Mouse (Mus musculus) kidney, embryonic 16.5 days (tissue): ENCODE measurements around the gene Elovl7. TPM values are rescaled to one million over a fixed set of nuclear protein-coding genes. Genes with fewer than 3 reads are reported as not detected.

Experiments
- ATAC-seq: fragments of 200-750 bp; cut with Nextera tagmentation; 2 replicates; pipeline ENCODE4 v1.8.0; 2017; ENCODE audit warnings: moderate TSS enrichment; ENCODE audit not compliant: low FRiP score, low TSS enrichment
- H3K27ac ChIP-seq: fragments of 300-500 bp; sonication (generic); 2 replicates; pipeline ENCODE4 v1.5.1; 2014; ENCODE audit warnings: low read length
- H3K27me3 ChIP-seq: fragments of 300-500 bp; sonication (generic); 2 replicates; pipeline ENCODE4 v1.6.1; 2014; ENCODE audit warnings: low read length, control low read depth, mixed read lengths; ENCODE audit not compliant: insufficient read depth
- H3K36me3 ChIP-seq: fragments of 300-500 bp; sonication (generic); 2 replicates; pipeline ENCODE4 v1.6.1; 2014; ENCODE audit warnings: low read length, control low read depth, mixed read lengths; ENCODE audit not compliant: insufficient read depth
- H3K4me1 ChIP-seq: fragments of 300-500 bp; sonication (generic); 2 replicates; pipeline ENCODE4 v1.6.1; 2014; ENCODE audit warnings: low read length, control low read depth, mixed read lengths; ENCODE audit not compliant: insufficient read depth
- H3K4me2 ChIP-seq: fragments of 300-500 bp; sonication (generic); replicated peaks from 2 replicates; pipeline ENCODE4 v1.6.1; 2014; ENCODE audit warnings: low read depth, low read length
- H3K4me3 ChIP-seq: fragments of 300-500 bp; sonication (generic); 2 replicates; pipeline ENCODE4 v1.5.1; 2014; ENCODE audit warnings: mild to moderate bottlenecking, low read length
- H3K9ac ChIP-seq: fragments of 300-500 bp; sonication (generic); replicated peaks from 2 replicates; pipeline ENCODE4 v1.6.1; 2014; ENCODE audit warnings: low read length
- H3K9me3 ChIP-seq: fragments of 300-500 bp; sonication (generic); 2 replicates; pipeline ENCODE4 v1.6.1; 2016; ENCODE audit warnings: low read length, control low read depth
- WGBS: fragments of 180-500 bp; shearing (Covaris S2); extraction: QIAGEN DNeasy Blood & Tissue Kit; methylation state at CpG from one replicate; pipeline ENCODE4 v1.1.7; 2014; 5-methylcytosine and 5-hydroxymethylcytosine counted together
- polyA plus RNA-seq: library from polyadenylated mRNA; unstranded; fragments of >200 nt; fragmentation: Nextera tagmentation; extraction: Ambion mirVana; gene quantifications from 2 replicates; pipeline ENCODE4 v1.2.1, GENCODE M21; 2015

The Elovl7 gene
- polyA plus RNA-seq, 1 experiment from 2014 or later, result 22.0 TPM

GRCm38 (mm10) chr13:108316487-108316903 is 102.3 kb downstream of the Elovl7 start:
- peak overlapping the region; percentile 79 for H3K4me3 ChIP-seq
- H3K9me3 ChIP-seq, result no peaks in the 10 kb centered on the region
- no peaks in the 10 kb centered on the region for H3K36me3 ChIP-seq
- H3K4me1 ChIP-seq, result peaks cover 10% of the 10 kb centered on the region
- H3K27ac ChIP-seq, result no peak overlapping the region
- peak overlapping the region; percentile 82 for H3K4me2 ChIP-seq
- peak; percentile 44 for ATAC-seq
- no peaks in the 10 kb centered on the region for H3K27me3 ChIP-seq
- WGBS, result under 1% methylated on average over 32 of the region's 32 CpGs
- H3K9ac ChIP-seq, result peak overlapping the region; percentile 65

- ATAC-seq, result no peak
- no peaks in the 10 kb centered on the region for H3K36me3 ChIP-seq
- peak overlapping the region; percentile 82 for H3K4me2 ChIP-seq
- H3K9ac ChIP-seq, result no peak overlapping the region
- peaks cover 10% of the 10 kb centered on the region for H3K4me1 ChIP-seq
- H3K9me3 ChIP-seq, result no peaks in the 10 kb centered on the region
- no peaks in the 10 kb centered on the region for H3K27me3 ChIP-seq
- 79% methylated on average over 2 of the region's 2 CpGs for WGBS
- H3K27ac ChIP-seq, result no peak overlapping the region
- peak overlapping the region; percentile 79 for H3K4me3 ChIP-seq
Observed at GRCm38 (mm10) chr13:108317414-108317813, 103.2 kb downstream of the Elovl7 start.

DNA sequence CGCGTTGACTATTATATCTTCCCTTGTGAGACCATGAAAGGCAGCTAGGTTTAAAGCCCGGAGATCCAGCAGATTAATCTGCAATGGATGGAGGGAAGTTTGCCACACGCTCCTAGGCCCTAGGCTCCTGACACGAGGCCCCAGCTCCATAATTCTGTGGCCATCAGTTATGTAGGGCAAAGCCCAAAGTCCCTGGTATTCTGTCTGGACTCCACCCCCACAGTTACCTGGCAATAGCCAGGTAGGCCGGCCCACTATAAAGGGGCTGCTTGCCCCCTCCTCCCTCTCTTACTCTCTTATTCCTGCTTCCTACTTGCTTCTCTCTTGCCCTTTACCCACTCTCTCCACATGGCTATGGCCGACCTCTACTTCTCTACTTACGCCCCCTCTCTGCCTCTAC is 104.8 kb downstream of the Elovl7 start:
- no peak overlapping the region for H3K9ac ChIP-seq
- no peak for ATAC-seq
- no peak overlapping the region for H3K27ac ChIP-seq
- H3K4me2 ChIP-seq, result no peak overlapping the region
- H3K9me3 ChIP-seq, result no peaks in the 10 kb centered on the region
- H3K36me3 ChIP-seq, result no peaks in the 10 kb centered on the region
- no peak overlapping the region for H3K4me3 ChIP-seq
- no peaks in the 10 kb centered on the region for H3K27me3 ChIP-seq
- peaks cover 10% of the 10 kb centered on the region for H3K4me1 ChIP-seq
- WGBS, result 98% methylated on average over 8 of the region's 8 CpGs

- H3K27ac ChIP-seq, result no peak overlapping the region
- WGBS, result 91% methylated on average over 8 of the region's 8 CpGs
Observed at GRCm38 (mm10) chr13:108320216-108320615, 106.0 kb downstream of the Elovl7 start.

DNA sequence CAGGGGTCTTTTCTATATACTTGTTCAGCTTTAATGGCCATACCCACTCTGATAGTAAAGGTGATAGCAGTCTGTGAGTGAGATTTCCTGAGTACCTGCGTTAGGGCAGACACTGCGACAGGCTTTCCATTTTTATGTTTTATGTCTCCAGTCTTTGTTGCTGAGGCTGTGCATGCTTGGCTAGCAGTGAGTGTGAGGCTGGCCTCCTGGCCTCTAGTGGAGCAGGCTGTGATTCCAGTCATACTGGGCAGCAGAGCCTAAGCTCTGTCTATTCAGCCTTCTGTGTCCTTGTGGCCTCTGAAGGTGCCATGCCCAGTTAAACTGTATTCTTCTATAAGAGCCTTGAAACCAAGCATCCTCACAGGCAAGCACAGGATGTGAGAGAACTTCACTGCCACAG is 108.3 kb downstream of the Elovl7 start:
- H3K9me3 ChIP-seq, result no peaks in the 10 kb centered on the region
- no peak overlapping the region for H3K9ac ChIP-seq
- H3K4me3 ChIP-seq, result no peak overlapping the region
- 0 out of 2 replicates have a peak, but pooled peaks cover 9% of the 10 kb centered on the region for H3K36me3 ChIP-seq
- H3K4me1 ChIP-seq, result 0 out of 2 replicates have a peak, but pooled peaks cover under 1% of the 10 kb centered on the region
- ATAC-seq, result no peak
- WGBS, result 68% methylated on average over 2 of the region's 2 CpGs
- no peaks in the 10 kb centered on the region for H3K27me3 ChIP-seq
- H3K27ac ChIP-seq, result no peak overlapping the region
- H3K4me2 ChIP-seq, result no peak overlapping the region

More at GRCm38 (mm10) chr13:108320216-108320615, 106.0 kb downstream of the Elovl7 start:
- ATAC-seq, result no peak
- Histone ChIP-seq H3K27me3 (no peaks in the 10 kb centered on the region), H3K9me3 (no peaks in the 10 kb centered on the region), H3K9ac (no peak overlapping the region), H3K36me3 (0 out of 2 replicates have a peak, but pooled peaks cover 6% of the 10 kb centered on the region), H3K4me1 (peaks cover 10% of the 10 kb centered on the region), H3K4me3 (no peak overlapping the region), H3K4me2 (no peak overlapping the region)

DNA sequence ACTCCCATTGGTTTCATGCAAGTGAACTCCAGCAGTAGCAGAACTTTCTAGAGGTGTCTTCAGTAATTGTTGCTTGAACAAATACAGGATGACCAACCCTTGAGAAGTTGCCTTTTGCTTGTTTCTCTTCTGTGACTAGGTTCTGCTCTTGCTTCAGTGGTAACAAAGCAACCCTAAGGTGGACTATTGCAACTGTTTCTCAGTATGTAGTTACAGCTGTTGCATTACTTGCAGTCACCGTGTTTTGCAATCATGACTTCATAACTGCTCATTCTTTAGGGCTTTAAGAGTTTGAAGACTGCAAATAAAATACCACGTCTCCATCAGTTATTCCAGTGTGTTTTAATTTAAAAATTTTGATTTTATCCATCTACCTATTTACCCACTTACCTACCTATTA is 109.1 kb downstream of the Elovl7 start:
- H3K27ac ChIP-seq, result no peak overlapping the region
- 94% methylated on average over 2 of the region's 2 CpGs for WGBS
- no peak overlapping the region for H3K9ac ChIP-seq
- no peak overlapping the region for H3K4me2 ChIP-seq
- no peak overlapping the region for H3K4me3 ChIP-seq
- no peaks in the 10 kb centered on the region for H3K9me3 ChIP-seq
- no peaks in the 10 kb centered on the region for H3K27me3 ChIP-seq
- 0 out of 2 replicates have a peak, but pooled peaks cover 9% of the 10 kb centered on the region for H3K36me3 ChIP-seq
- H3K4me1 ChIP-seq, result no peaks in the 10 kb centered on the region
- ATAC-seq, result no peak

- H3K4me2 ChIP-seq, result no peak overlapping the region
- H3K36me3 ChIP-seq, result 0 out of 2 replicates have a peak, but pooled peaks cover 9% of the 10 kb centered on the region
- no peaks in the 10 kb centered on the region for H3K4me1 ChIP-seq
- H3K9me3 ChIP-seq, result no peaks in the 10 kb centered on the region
- ATAC-seq, result peak; percentile 87
- no peak overlapping the region for H3K9ac ChIP-seq
- no peaks in the 10 kb centered on the region for H3K27me3 ChIP-seq
- 60% methylated on average over 22 of the region's 22 CpGs for WGBS
- no peak overlapping the region for H3K4me3 ChIP-seq
- peak overlapping the region; percentile 74 for H3K27ac ChIP-seq
Observed at GRCm38 (mm10) chr13:108323866-108324829, 109.9 kb downstream of the Elovl7 start.

- 77% methylated on average over 5 of the region's 5 CpGs for WGBS
- Histone ChIP-seq H3K4me2 (no peak overlapping the region), H3K9ac (no peak overlapping the region), H3K4me1 (no peaks in the 10 kb centered on the region), H3K4me3 (no peak overlapping the region), H3K27ac (peak overlapping the region; percentile 63), H3K36me3 (0 out of 2 replicates have a peak, but pooled peaks cover 9% of the 10 kb centered on the region), H3K27me3 (no peaks in the 10 kb centered on the region), H3K9me3 (no peaks in the 10 kb centered on the region)
- ATAC-seq, result no peak
Observed at GRCm38 (mm10) chr13:108325871-108326270, 111.7 kb downstream of the Elovl7 start.

- H3K4me1 ChIP-seq, result no peaks in the 10 kb centered on the region
- peak overlapping the region; percentile 63 for H3K27ac ChIP-seq
- H3K27me3 ChIP-seq, result no peaks in the 10 kb centered on the region
- H3K9me3 ChIP-seq, result no peaks in the 10 kb centered on the region
- H3K9ac ChIP-seq, result no peak overlapping the region
- no peak overlapping the region for H3K4me3 ChIP-seq
- no peak overlapping the region for H3K4me2 ChIP-seq
- 0 out of 2 replicates have a peak, but pooled peaks cover 9% of the 10 kb centered on the region for H3K36me3 ChIP-seq
- peak; percentile 72; the same call in 1 of the 2 replicates for ATAC-seq
- 74% methylated on average over 10 of the region's 10 CpGs for WGBS
Observed at GRCm38 (mm10) chr13:108326351-108326750, 112.1 kb downstream of the Elovl7 start.

DNA sequence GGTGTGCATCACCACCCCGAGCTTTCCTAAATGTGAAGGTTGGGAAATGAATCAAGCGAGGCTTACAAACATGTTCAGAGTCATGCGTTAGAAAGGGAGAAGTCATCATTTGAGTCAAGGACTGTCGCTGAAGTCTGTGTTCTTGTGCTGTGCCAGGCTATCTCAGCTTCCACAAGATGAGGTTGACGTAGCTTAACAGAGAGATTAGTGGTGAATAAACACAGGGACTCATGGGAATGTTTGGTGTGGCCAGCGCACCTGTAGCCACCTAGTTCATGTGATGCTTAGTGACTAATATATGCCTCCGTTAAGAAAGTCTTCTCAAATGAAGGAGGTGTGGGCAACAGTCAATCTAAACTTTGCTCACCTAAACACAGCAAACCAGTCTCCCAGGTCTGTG is 112.8 kb downstream of the Elovl7 start:
- Histone ChIP-seq H3K4me2 (no peak overlapping the region), H3K9ac (no peak overlapping the region), H3K27ac (no peak overlapping the region), H3K4me3 (no peak overlapping the region), H3K27me3 (no peaks in the 10 kb centered on the region), H3K4me1 (no peaks in the 10 kb centered on the region), H3K36me3 (0 out of 2 replicates have a peak, but pooled peaks cover 9% of the 10 kb centered on the region), H3K9me3 (no peaks in the 10 kb centered on the region)
- 91% methylated on average over 7 of the region's 7 CpGs for WGBS
- no peak for ATAC-seq
